Mouse (Mus musculus): ENCODE measurements around the gene S1pr5.

- TF ChIP-seq CTCF (IDR thresholded peaks at IDR 0.05; ENCODE audit: low read depth) (no peak), EP300 (IDR thresholded peaks at IDR 0.05; ENCODE audit: low read depth) (no peak)
Measured at GRCm38 (mm10) chr9:21266889-21267288, 18.6 kb upstream of the S1pr5 start.

All from liver, postnatal 0 days (tissue).